Mouse (Mus musculus) kidney, postnatal 0 days (tissue): Measurements from ENCODE around the gene Capn11. TPM values are rescaled to one million over a fixed set of nuclear protein-coding genes. Genes with fewer than 3 reads are reported as not detected.
A peak's percentile ranks its signal among the peaks of the same experiment; 100 is the strongest.

Experiments used
- ATAC-seq: fragments of 200-750 bp; cut with Nextera tagmentation; replicated peaks from 2 replicates; pipeline ENCODE4 v1.8.0; 2017; ENCODE audit warnings: low read depth, moderate number of reproducible peaks, moderate TSS enrichment, moderate library complexity; ENCODE audit not compliant: low FRiP score
- DNase-seq: peaks from one replicate; pipeline ENCODE4 v3.0.0-alpha.2; 2016; ENCODE audit warnings: low spot score
- H3K27ac ChIP-seq: fragments of 300-500 bp; sonication (generic); 2 replicates; pipeline ENCODE4 v1.5.1; 2014; ENCODE audit warnings: mild to moderate bottlenecking
- H3K27me3 ChIP-seq: fragments of 300-500 bp; sonication (generic); 2 replicates; pipeline ENCODE4 v1.6.1; 2014; ENCODE audit warnings: low read length, mixed read lengths; ENCODE audit not compliant: insufficient read depth
- H3K36me3 ChIP-seq: fragments of 300-500 bp; sonication (generic); 2 replicates; pipeline ENCODE4 v1.6.1; 2014; ENCODE audit warnings: low read length, mixed read lengths; ENCODE audit not compliant: insufficient read depth
- H3K4me1 ChIP-seq: fragments of 300-500 bp; sonication (generic); replicated peaks from 2 replicates; pipeline ENCODE4 v1.6.1; 2014; ENCODE audit warnings: antibody characterized with exemption, low read length, mixed read lengths; ENCODE audit not compliant: insufficient read depth
- H3K4me2 ChIP-seq: fragments of 300-500 bp; sonication (generic); 2 replicates; pipeline ENCODE4 v1.6.1; 2014; ENCODE audit warnings: mild to moderate bottlenecking, low read length, moderate library complexity, mixed read lengths
- H3K4me3 ChIP-seq: fragments of 300-500 bp; sonication (generic); replicated peaks from 2 replicates; pipeline ENCODE4 v1.5.1; 2014; ENCODE audit warnings: low read depth, low read length
- H3K9ac ChIP-seq: fragments of 300-500 bp; sonication (generic); 2 replicates; pipeline ENCODE4 v1.6.1; 2014; ENCODE audit warnings: low read depth, low read length
- H3K9me3 ChIP-seq: fragments of 300-500 bp; sonication (generic); replicated peaks from 2 replicates; pipeline ENCODE4 v1.6.1; 2016; ENCODE audit warnings: low read length, inconsistent platforms, mixed read lengths
- CTCF ChIP-seq: IDR thresholded peaks from 2 replicates; pipeline ENCODE4 v1.5.1; 2016; ENCODE audit warnings: antibody characterized with exemption, low read depth, mild to moderate bottlenecking, moderate library complexity
- WGBS: fragments of 180-500 bp; shearing (Covaris S2); extraction: QIAGEN DNeasy Blood & Tissue Kit; methylation state at CpG from one replicate; pipeline ENCODE4 v1.1.7; 2014; 5-methylcytosine and 5-hydroxymethylcytosine counted together
- polyA plus RNA-seq: library from polyadenylated mRNA; unstranded; fragments of >200 nt; fragmentation: Nextera tagmentation; extraction: Ambion mirVana; gene quantifications from 2 replicates; pipeline ENCODE4 v1.2.1, GENCODE M21; 2015

The Capn11 gene
- polyA plus RNA-seq, 1 experiment from 2014 or later, result not detected

- TF ChIP-seq CTCF, result no peak
- Histone ChIP-seq H3K36me3 (peaks cover 47% of the 10 kb centered on the region), H3K9me3 (no peaks in the 10 kb centered on the region), H3K27ac (no peak overlapping the region), H3K4me2 (no peak overlapping the region), H3K4me1 (no peaks in the 10 kb centered on the region), H3K27me3 (no peaks in the 10 kb centered on the region), H3K9ac (no peak overlapping the region), H3K4me3 (no peak overlapping the region)
- DNase-seq (no peak), ATAC-seq (no peak)
- whole genome bisulfite sequencing, result 87% methylated on average over 2 of the region's 2 CpGs
Measured at GRCm38 (mm10) chr17:45672598-45672997, 13.5 kb upstream of the Capn11 start.

GRCm38 (mm10) chr17:45671821-45672220 lies 12.7 kb upstream of the Capn11 start:
- TF ChIP-seq CTCF, result peak; percentile 58
- no peak overlapping the region for H3K4me2 ChIP-seq
- no peak for ATAC-seq
- H3K4me1 ChIP-seq, result no peaks in the 10 kb centered on the region
- no peak overlapping the region for H3K9ac ChIP-seq
- no peaks in the 10 kb centered on the region for H3K27me3 ChIP-seq
- H3K4me3 ChIP-seq, result no peak overlapping the region
- H3K9me3 ChIP-seq, result no peaks in the 10 kb centered on the region
- peaks cover 49% of the 10 kb centered on the region for H3K36me3 ChIP-seq
- no peak overlapping the region for H3K27ac ChIP-seq
- 88% methylated on average over 1 of the region's 1 CpGs for WGBS
- no peak for DNase-seq

DNA sequence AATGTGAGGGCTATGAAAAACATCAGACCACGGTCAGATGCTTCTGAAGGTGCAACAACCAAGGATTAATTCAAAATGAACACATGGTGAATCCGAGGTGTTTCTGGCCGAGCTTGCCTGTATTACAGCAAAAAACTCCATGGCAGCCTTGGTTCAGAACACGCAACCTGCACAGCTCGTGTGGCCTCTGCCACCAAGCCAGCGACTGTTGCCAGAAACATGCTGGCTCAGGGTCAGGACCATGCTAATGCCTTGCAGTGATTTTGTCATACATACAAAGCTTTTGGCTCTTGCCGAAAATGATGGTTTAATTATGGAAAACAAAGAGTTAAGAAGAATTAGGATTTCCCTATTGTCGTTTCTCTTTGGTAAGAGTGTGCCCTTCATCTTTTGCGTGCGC lies 8.9 kb upstream of the Capn11 start:
- no peak overlapping the region for H3K4me3 ChIP-seq
- H3K9me3 ChIP-seq, result no peaks in the 10 kb centered on the region
- H3K27me3 ChIP-seq, result no peaks in the 10 kb centered on the region
- no peak for TF ChIP-seq CTCF
- 93% methylated on average over 10 of the region's 10 CpGs for WGBS
- peaks cover 51% of the 10 kb centered on the region for H3K36me3 ChIP-seq
- no peak overlapping the region for H3K27ac ChIP-seq
- H3K4me2 ChIP-seq, result no peak overlapping the region
- no peak for DNase-seq
- H3K4me1 ChIP-seq, result no peaks in the 10 kb centered on the region
- no peak for ATAC-seq
- no peak overlapping the region for H3K9ac ChIP-seq

DNA sequence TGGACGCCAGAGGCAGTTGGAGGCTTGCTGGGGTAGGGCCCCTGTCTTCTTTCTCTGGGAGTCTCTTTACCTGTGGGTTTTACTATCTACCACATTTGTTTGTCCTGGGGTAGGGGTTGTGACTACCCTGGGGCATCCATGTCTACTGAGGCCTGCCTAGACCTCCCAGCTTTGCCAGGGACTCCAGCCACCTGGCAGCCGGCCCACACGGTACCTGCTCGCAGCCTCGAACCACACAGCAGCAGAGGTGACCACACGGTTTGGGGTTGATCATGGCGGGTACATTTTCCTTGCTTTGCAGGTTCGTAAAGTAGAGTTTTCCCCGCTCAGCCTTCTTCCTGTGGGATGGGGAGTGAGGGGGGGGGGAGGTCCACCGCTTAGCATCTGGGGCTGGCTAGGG lies 8.4 kb upstream of the Capn11 start:
- no peak for ATAC-seq
- WGBS, result 86% methylated on average over 10 of the region's 10 CpGs
- H3K4me3 ChIP-seq, result no peak overlapping the region
- no peaks in the 10 kb centered on the region for H3K27me3 ChIP-seq
- H3K9me3 ChIP-seq, result no peaks in the 10 kb centered on the region
- no peak overlapping the region for H3K9ac ChIP-seq
- TF ChIP-seq CTCF, result no peak
- DNase-seq, result no peak
- no peaks in the 10 kb centered on the region for H3K4me1 ChIP-seq
- H3K4me2 ChIP-seq, result no peak overlapping the region
- no peak overlapping the region for H3K27ac ChIP-seq
- H3K36me3 ChIP-seq, result peaks cover 46% of the 10 kb centered on the region

DNA sequence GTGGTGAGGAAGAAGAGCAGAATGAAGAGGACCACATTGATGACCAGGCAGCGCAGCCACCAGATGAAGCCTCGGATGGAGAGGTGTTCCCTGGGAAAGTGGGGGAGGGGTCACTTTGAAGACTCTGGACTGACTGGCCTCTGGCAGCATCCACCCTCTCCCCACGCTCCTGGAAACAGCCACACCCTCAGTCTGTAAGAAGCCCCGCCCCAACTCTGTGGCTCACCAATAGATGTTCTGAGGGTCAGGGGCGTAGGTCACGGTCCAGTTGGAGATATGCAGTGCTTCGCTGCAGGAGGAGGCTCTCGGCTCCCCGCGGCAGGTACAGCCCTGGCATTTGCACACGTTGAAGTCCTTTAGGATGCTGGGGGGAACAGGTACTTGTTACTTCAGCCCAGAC lies 7.0 kb upstream of the Capn11 start:
- no peak overlapping the region for H3K4me3 ChIP-seq
- ATAC-seq (no peak), DNase-seq (no peak)
- no peaks in the 10 kb centered on the region; the same call in 1 of the 2 replicates for H3K4me1 ChIP-seq
- no peak overlapping the region for H3K4me2 ChIP-seq
- no peak overlapping the region for H3K27ac ChIP-seq
- H3K36me3 ChIP-seq, result peaks cover 43% of the 10 kb centered on the region
- TF ChIP-seq CTCF, result no peak
- H3K9me3 ChIP-seq, result no peaks in the 10 kb centered on the region
- H3K27me3 ChIP-seq, result no peaks in the 10 kb centered on the region
- 80% methylated on average over 11 of the region's 11 CpGs for WGBS
- H3K9ac ChIP-seq, result no peak overlapping the region

DNA sequence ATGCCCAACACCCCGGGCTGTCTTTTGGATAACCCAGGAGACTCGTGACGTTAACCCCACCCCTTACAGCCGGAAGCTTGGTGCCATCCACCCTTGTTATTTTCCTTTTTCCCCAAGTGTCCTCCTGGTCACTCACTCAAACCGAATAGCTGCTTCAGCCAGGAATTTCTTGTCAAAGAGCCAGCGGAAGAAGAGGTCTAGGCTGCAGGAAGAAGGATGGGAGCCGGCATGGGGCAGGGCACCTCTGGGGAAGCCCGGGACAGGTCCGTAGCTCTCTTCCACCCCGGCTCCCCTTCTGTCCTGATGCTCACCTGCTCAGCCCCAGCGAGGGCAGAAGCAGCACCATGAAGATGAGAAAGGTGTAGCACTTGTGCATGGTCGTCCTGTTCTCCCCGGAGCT lies 5.5 kb upstream of the Capn11 start:
- ATAC-seq, result no peak
- no peak for TF ChIP-seq CTCF
- DNase-seq, result no peak
- H3K27ac ChIP-seq, result no peak overlapping the region
- 91% methylated on average over 13 of the region's 13 CpGs for WGBS
- peaks cover 31% of the 10 kb centered on the region for H3K36me3 ChIP-seq
- no peak overlapping the region for H3K9ac ChIP-seq
- no peaks in the 10 kb centered on the region for H3K27me3 ChIP-seq
- no peaks in the 10 kb centered on the region; the same call in 1 of the 2 replicates for H3K4me1 ChIP-seq
- H3K9me3 ChIP-seq, result no peaks in the 10 kb centered on the region
- no peak overlapping the region for H3K4me3 ChIP-seq
- no peak overlapping the region for H3K4me2 ChIP-seq
